Mouse (Mus musculus): ENCODE data around the gene Gab3.

The Gab3 gene

DNA sequence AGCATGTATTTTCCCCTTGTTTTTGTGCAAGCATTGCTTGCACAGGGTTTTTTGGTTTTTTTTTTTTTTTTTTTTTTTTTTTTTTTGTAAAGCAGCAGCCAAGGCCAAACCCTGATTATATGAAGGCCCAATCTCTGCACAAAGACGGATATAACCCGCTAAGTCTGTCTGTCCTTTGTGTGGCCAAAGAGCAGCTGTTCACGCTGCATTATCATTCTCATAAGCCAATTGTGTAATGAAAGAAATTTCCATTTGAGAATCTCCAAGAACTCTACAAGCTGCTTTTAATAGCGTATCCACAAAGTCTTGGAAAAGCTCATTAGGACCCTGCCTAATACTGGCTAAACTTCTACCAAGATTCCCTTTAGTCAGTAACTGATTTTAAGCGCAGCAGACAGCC, 101.5 kb downstream of the Gab3 start:
- DNase-seq = no peak

DNA sequence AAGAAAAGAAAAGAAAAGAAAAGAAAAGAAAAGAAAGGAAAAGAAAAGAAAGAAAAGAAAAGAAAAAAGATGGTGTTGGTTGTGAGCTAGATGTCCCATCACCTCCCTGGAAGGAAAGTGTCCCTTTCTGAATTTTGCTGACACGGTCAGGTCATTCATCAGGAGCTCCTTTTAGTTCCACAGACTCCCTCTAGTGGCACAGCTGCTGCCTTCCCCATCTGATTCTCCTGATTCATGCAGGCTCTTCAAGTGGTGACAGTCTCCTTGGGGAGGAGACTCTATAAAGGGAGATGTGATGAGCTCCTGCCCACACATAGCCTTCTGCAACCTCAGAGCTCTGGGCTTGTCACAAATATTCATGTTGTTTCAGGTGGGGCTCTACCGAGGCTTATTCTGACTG, 122.4 kb downstream of the Gab3 start:
- DNase-seq = peak in 1 of 2 experiments; percentile 3

DNA sequence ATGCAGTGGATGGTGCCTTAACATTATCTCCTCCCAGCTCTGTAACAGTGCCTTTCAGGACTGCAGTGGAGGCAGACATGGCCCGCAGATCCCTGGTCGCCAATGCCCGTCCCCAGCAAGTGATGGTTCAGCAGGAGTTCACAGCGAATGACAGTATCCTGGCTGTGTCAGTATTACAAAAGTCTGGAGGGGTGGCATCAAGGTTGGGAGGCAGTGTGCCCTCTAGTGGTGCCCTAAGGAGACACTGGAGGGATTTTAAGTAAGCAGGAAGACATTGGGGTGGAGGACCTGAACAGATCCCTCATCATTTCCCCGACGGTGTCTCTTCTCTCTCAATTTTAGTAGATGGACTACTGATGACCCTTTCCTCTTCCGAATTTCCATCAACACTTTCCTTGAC, 126.1 kb downstream of the Gab3 start:
- DNase-seq = peak in 1 of 2 experiments; percentile 1
